Comparison of ENCODE assay signal across 14 mouse cellular contexts in the genomic region with DNA sequence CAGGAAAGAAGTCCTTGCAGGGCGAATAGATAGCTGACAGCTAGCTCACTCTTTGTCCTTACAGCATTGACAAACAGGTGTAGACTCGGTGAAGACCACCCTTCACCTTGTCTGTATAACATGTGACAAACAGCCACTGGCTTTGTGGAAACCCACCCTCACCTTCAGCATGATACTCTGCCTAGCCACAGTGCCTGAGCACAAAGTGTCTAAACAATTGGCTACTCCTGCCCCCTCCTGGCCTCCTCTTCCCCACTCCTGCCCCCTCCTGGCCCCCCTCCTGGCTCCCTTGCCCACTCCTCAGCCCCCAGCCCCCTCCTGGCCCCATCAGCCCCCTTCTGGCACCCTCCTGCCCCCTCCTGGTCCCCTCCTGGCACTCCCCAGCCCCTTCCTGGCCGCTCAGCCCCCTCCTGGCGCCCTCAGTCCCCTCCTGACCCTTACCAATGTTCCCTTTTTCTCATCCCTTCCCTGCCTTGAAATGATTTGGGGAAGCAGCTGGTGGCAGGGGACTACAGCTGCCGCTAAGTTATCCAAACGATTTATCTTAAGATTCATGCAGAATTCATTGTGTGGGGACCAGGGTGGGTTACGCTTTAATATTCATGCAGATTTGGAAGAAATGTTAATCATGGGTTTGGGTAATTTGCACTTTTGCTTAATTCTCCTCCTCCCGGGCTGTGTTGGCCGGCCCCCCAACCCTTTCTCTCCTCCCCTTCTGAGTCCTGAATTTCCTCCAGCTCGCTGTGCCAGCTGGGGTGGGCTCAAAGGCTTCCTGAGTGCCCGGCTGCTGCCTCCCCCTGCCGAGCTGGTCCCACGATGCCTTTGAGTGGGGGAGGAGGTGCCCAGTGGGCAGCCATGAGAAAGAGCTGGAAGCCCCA.
DNase-seq lines count a peak whose midpoint lies in the region; ATAC-seq lines count a peak whose summit lies in the region.
"Had no signal": no experiment of that assay in that cellular context is flagged by ENCODE, and none has a peak within 500 bp of the region (broad histone marks: within the 10 kb centered on the region; RNA-seq: fewer than 3 reads in every experiment).

No protein-coding gene starts in this region.

- H3K9me3 ChIP-seq in embryonic facial prominence, embryonic 13.5 days = peaks cover 6% of the 10 kb centered on the region; the same call in 1 of the 2 replicates
- H3K9me3 ChIP-seq in hindbrain, embryonic 13.5 days = no peaks in the 10 kb centered on the region
- H3K9me3 ChIP-seq in midbrain, embryonic 15.5 days = no peaks in the 10 kb centered on the region

- no peaks in the 10 kb centered on the region for H3K27me3 ChIP-seq in embryonic facial prominence, embryonic 13.5 days
- H3K27me3 ChIP-seq in hindbrain, embryonic 13.5 days = no peaks in the 10 kb centered on the region; the same call in 1 of the 2 replicates
- H3K27me3 ChIP-seq in midbrain, embryonic 15.5 days (replicated peaks) = no peaks in the 10 kb centered on the region

- DNase-seq in gastrocnemius, postnatal 14 days = peak; percentile 20
- no peak for DNase-seq in gastrocnemius, postnatal 36 days
- no peak for DNase-seq in thymus, postnatal 25 days
- DNase-seq in urinary bladder, adult 2 months (ENCODE audit: low spot score) = no peak
- no peak for DNase-seq in spleen, postnatal 10 days (ENCODE audit: low spot score in 2 of 2)
- DNase-seq: adrenal gland, adult 2 months; cerebellum, adult 2 months; gastrocnemius, postnatal 10 days; kidney, adult 2 months; lung, embryonic 14.5 days; thymus, adult 18-20 months had no signal

- peaks cover 23% of the 10 kb centered on the region for H3K4me1 ChIP-seq in embryonic facial prominence, embryonic 13.5 days
- peaks cover 32% of the 10 kb centered on the region for H3K4me1 ChIP-seq in hindbrain, embryonic 13.5 days (replicated peaks)
- peaks cover 28% of the 10 kb centered on the region for H3K4me1 ChIP-seq in midbrain, embryonic 15.5 days

- H3K27ac ChIP-seq in embryonic facial prominence, embryonic 13.5 days = no peak overlapping the region
- peak overlapping the region; percentile 52 for H3K27ac ChIP-seq in hindbrain, embryonic 13.5 days
- peak overlapping the region; percentile 67 for H3K27ac ChIP-seq in midbrain, embryonic 15.5 days

- peak overlapping the region; percentile 26; the same call in 1 of the 2 replicates for H3K4me2 ChIP-seq in embryonic facial prominence, embryonic 13.5 days
- no peak overlapping the region for H3K4me2 ChIP-seq in hindbrain, embryonic 13.5 days
- no peak overlapping the region for H3K4me2 ChIP-seq in midbrain, embryonic 15.5 days
- H3K4me2 ChIP-seq: lung, embryonic 14.5 days had no signal

- intact Hi-C loops in gastrocnemius, postnatal 14 days (cut with DNase I; ENCODE audit: low total_unique reads) = no loop called here
- intact Hi-C loops in gastrocnemius, postnatal 36 days (cut with DNase I) = no loop called here

- no peak overlapping the region for H3K4me3 ChIP-seq in embryonic facial prominence, embryonic 13.5 days
- H3K4me3 ChIP-seq in hindbrain, embryonic 13.5 days = no peak overlapping the region
- H3K4me3 ChIP-seq in midbrain, embryonic 15.5 days = no peak overlapping the region

- no peaks in the 10 kb centered on the region for H3K36me3 ChIP-seq in embryonic facial prominence, embryonic 13.5 days
- no peaks in the 10 kb centered on the region for H3K36me3 ChIP-seq in hindbrain, embryonic 13.5 days
- no peaks in the 10 kb centered on the region for H3K36me3 ChIP-seq in midbrain, embryonic 15.5 days (replicated peaks)

- no peak for ATAC-seq in embryonic facial prominence, embryonic 13.5 days (ENCODE audit: insufficient number of reproducible peaks, insufficient read depth, low FRiP score, low TSS enrichment, low read depth)
- ATAC-seq in hindbrain, embryonic 13.5 days (ENCODE audit: low FRiP score) = peak; percentile 67
- peak; percentile 81 for ATAC-seq in midbrain, embryonic 15.5 days (replicated peaks)

- H3K9ac ChIP-seq in embryonic facial prominence, embryonic 13.5 days = 0 out of 2 replicates have a peak overlapping the region, but pooled peaks have one; percentile 16
- H3K9ac ChIP-seq in hindbrain, embryonic 13.5 days = 0 out of 2 replicates have a peak overlapping the region, but pooled peaks have one; percentile 3
- H3K9ac ChIP-seq in midbrain, embryonic 15.5 days = no peak overlapping the region
- H3K9ac ChIP-seq: lung, embryonic 14.5 days had no signal

- WGBS in embryonic facial prominence, embryonic 13.5 days = 13% methylated on average over 13 of the region's 13 CpGs
- WGBS in hindbrain, embryonic 13.5 days = 14% methylated on average over 13 of the region's 13 CpGs
- WGBS in midbrain, embryonic 15.5 days = 11% methylated on average over 13 of the region's 13 CpGs
